In genomic region chr7:127273925-127274789, GRCm38 (mm10) we compare ENCODE assay signal across 8 mouse cellular contexts. TPM values are rescaled to one million over a fixed set of nuclear protein-coding genes. Genes with fewer than 3 reads are reported as not detected.
A peak's percentile ranks its signal among the peaks of the same experiment; 100 is the strongest.
DNase-seq lines count a peak whose midpoint lies in the region; ATAC-seq lines count a peak whose summit lies in the region.

Gene Sephs2, minus strand, starts transcription at chr7:127274055.

- peak; percentile 86 for DNase-seq in adipocyte (ENCODE audit: low spot score)
- DNase-seq in embryo, embryonic 10 days (ENCODE audit: low spot score): peak; percentile 95
- peak; percentile 90 for DNase-seq in gastrocnemius, postnatal 10 days
- DNase-seq in induced T-regulatory cell, adult 2 months (ENCODE audit: low read depth): peak; percentile 98
- DNase-seq in left cerebral cortex, adult 9 months (ENCODE audit: low spot score in 2 of 2): peak; percentile 84 to 98
- DNase-seq in right cerebral cortex, postnatal 14 days: peak; percentile 93
- DNase-seq in urinary bladder, postnatal 36 days (ENCODE audit: low spot score in 2 of 2): peak; percentile 95 to 97

- ATAC-seq in megakaryocyte progenitor cell, adult 5-6 weeks (replicated peaks; ENCODE audit: poor library complexity): peak; percentile 83

RNA-seq across cellular contexts. Expression of gene Sephs2, which starts in this region (rescaled TPM):
- 10 to 100 TPM; 19.5 to 20.5 TPM for total RNA-seq in gastrocnemius, postnatal 10 days (2021)
- 63.9 and 74.4 TPM in 2 replicates for total RNA-seq in megakaryocyte progenitor cell, adult 5-6 weeks (2015)
- 161 and 168 TPM in 2 replicates for total RNA-seq in megakaryocyte progenitor cell, adult 5-6 weeks (2017)

Comparison
In these comparisons a context has a peak if more than half of its experiments do, and no peak if none do; other contexts are left out.
1. Peak in every context shown above with its lines: DNase-seq and ATAC-seq.